Mouse (Mus musculus) hindbrain, embryonic 14.5 days (tissue): Measurements from ENCODE around the gene Ptbp1. TPM values are rescaled to one million over a fixed set of nuclear protein-coding genes. Genes with fewer than 3 reads are reported as not detected.

Source experiments
- ATAC-seq: fragments of 200-750 bp; cut with Nextera tagmentation; 2 replicates; pipeline ENCODE4 v1.8.0; 2017; ENCODE audit warnings: moderate number of reproducible peaks, mild to moderate bottlenecking, moderate TSS enrichment, moderate library complexity; ENCODE audit not compliant: low FRiP score
- DNase-seq: peaks from one replicate; pipeline ENCODE4 v3.0.0-alpha.2; 2015; ENCODE audit warnings: low spot score
- H3K27ac ChIP-seq: fragments of 300-500 bp; sonication (generic); 2 replicates; pipeline ENCODE4 v1.5.1; 2014; ENCODE audit warnings: mild to moderate bottlenecking, moderate library complexity
- H3K27me3 ChIP-seq: fragments of 300-500 bp; sonication (generic); 2 replicates; pipeline ENCODE4 v1.6.1; 2014; ENCODE audit warnings: mild to moderate bottlenecking, low read length, mixed read lengths; ENCODE audit not compliant: control insufficient read depth, insufficient read depth
- H3K36me3 ChIP-seq: fragments of 300-500 bp; sonication (generic); replicated peaks from 2 replicates; pipeline ENCODE4 v1.6.1; 2014; ENCODE audit not compliant: control insufficient read depth, insufficient read depth
- H3K4me1 ChIP-seq: fragments of 300-500 bp; sonication (generic); replicated peaks from 2 replicates; pipeline ENCODE4 v1.6.1; 2014; ENCODE audit warnings: antibody characterized with exemption, low read length, mixed read lengths; ENCODE audit not compliant: control insufficient read depth, insufficient read depth
- H3K4me2 ChIP-seq: fragments of 300-500 bp; sonication (generic); replicated peaks from 2 replicates; pipeline ENCODE4 v1.6.1; 2014; ENCODE audit warnings: mild to moderate bottlenecking, moderate library complexity
- H3K4me3 ChIP-seq: fragments of 300-500 bp; sonication (generic); replicated peaks from 2 replicates; pipeline ENCODE4 v1.5.1; 2014; ENCODE audit warnings: mild to moderate bottlenecking, low read length
- H3K9ac ChIP-seq: fragments of 300-500 bp; sonication (generic); 2 replicates; pipeline ENCODE4 v1.6.1; 2014
- H3K9me3 ChIP-seq: fragments of 300-500 bp; sonication (generic); 2 replicates; pipeline ENCODE4 v1.6.1; 2016; ENCODE audit warnings: low read length; ENCODE audit not compliant: control insufficient read depth
- WGBS: fragments of 180-500 bp; shearing (Covaris S2); extraction: QIAGEN DNeasy Blood & Tissue Kit; methylation state at CpG from one replicate; pipeline ENCODE4 v1.1.7; 2014; 5-methylcytosine and 5-hydroxymethylcytosine counted together
- polyA plus RNA-seq: library from polyadenylated mRNA; unstranded; fragments of >200 nt; fragmentation: Nextera tagmentation; extraction: Ambion mirVana; gene quantifications from 2 replicates; pipeline ENCODE4 v1.2.1, GENCODE M21; 2014

The Ptbp1 gene
- polyA plus RNA-seq, 1 experiment from 2014 or later: 59.5 TPM

DNA sequence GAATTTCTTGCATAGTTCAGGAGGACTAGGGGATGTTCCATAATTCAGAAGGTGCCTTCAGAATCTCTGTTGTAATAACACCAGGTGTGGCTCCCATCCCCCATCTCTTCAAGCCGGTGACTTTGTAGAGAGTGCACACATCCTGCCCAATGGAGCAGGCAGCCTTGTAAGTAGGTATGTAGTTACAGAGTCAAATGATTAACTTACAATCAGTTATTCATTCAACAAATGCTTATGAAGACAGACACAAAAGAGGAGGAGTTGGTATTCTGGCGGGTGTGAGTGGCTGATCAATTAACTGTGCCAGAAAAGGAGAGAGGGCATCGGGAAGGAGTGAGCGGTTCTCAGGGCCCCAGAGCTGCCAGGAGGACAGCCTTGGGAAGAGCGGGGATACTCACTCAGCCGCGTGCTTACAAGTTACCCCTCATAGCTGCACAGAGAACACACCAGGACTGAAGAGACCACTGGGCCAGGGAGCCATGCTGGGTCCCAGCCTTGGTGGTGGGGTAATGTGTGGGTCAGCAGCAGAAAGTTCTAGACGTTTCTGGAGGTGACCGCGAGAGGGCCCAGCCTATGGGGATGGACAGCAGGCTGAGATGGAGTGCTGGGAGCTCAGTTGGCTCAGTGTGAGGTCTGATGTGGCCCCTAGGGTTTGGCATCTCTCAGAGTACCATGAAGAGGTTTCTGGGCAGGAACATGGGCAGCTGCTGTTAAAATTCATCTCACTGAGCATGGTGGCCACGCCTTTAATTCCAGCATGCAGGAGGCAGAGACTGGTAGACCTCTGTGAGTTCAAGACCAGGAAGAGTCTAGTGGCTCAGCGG is 38.3 kb upstream of the Ptbp1 start:
- Histone ChIP-seq H3K4me1 (no peaks in the 10 kb centered on the region), H3K36me3 (peaks cover 83% of the 10 kb centered on the region), H3K27ac (no peak overlapping the region), H3K27me3 (no peaks in the 10 kb centered on the region), H3K9ac (no peak overlapping the region), H3K9me3 (no peaks in the 10 kb centered on the region), H3K4me2 (no peak overlapping the region), H3K4me3 (no peak overlapping the region)
- 86% methylated on average over 12 of the region's 12 CpGs for WGBS
- DNase-seq (no peak), ATAC-seq (no peak)

DNA sequence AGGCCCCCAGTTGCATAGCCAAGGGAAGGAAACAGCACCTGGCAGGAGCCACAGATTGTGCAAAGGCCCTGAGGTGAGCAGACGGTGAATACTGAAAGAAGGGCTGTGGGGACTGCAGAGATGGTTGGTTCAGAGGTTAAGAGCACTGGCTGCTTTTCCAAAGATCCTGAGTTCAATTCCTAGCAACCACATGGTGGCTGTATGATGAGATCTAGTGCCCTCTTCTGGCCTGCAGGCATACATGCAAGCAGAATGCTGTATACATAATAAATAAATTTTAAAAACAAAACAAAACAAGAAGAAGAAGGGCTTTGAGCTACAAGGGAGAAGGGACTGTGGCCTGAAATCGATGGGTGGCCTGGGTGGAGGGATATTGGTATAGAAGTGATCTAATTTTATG is 37.1 kb upstream of the Ptbp1 start:
- no peak overlapping the region for H3K4me2 ChIP-seq
- H3K4me1 ChIP-seq: peaks cover under 1% of the 10 kb centered on the region; the same call in 1 of the 2 replicates
- ATAC-seq (no peak), DNase-seq (no peak)
- no peak overlapping the region for H3K27ac ChIP-seq
- no peak overlapping the region for H3K4me3 ChIP-seq
- WGBS: 80% methylated on average over 2 of the region's 2 CpGs
- H3K27me3 ChIP-seq: no peaks in the 10 kb centered on the region
- no peak overlapping the region for H3K9ac ChIP-seq
- no peaks in the 10 kb centered on the region for H3K9me3 ChIP-seq
- H3K36me3 ChIP-seq: peaks cover 79% of the 10 kb centered on the region

DNA sequence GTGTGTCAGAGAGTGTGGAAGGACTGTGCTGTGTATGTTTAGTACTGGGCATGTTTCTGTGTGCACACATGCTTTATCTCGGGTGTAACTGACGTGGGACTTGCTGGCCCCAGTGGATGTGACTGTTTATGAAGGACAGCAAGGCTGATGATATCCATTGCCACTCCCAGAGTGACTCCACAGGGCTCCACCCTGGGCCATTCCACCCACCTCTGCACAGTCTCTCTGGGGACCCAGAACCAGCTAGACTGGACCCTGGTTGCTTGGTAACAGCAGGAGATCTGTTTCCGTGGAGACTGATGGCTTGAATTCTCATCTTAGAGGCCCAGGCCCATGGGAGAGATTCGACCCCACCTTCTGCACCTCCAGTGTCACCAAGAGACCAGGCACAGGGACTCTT is 36.0 kb upstream of the Ptbp1 start:
- H3K4me2 ChIP-seq: no peak overlapping the region
- peaks cover 71% of the 10 kb centered on the region for H3K36me3 ChIP-seq
- H3K9ac ChIP-seq: no peak overlapping the region
- no peaks in the 10 kb centered on the region for H3K27me3 ChIP-seq
- no peak for ATAC-seq
- no peak overlapping the region for H3K4me3 ChIP-seq
- no peak for DNase-seq
- H3K9me3 ChIP-seq: no peaks in the 10 kb centered on the region
- peaks cover 5% of the 10 kb centered on the region; the same call in 1 of the 2 replicates for H3K4me1 ChIP-seq
- H3K27ac ChIP-seq: no peak overlapping the region
- WGBS: 67% methylated on average over 4 of the region's 4 CpGs

GRCm38 (mm10) chr10:79819606-79820005 is 34.6 kb upstream of the Ptbp1 start:
- DNase-seq (no peak), ATAC-seq (no peak)
- Histone ChIP-seq H3K9me3 (no peaks in the 10 kb centered on the region), H3K36me3 (peaks cover 65% of the 10 kb centered on the region), H3K27me3 (no peaks in the 10 kb centered on the region), H3K4me2 (no peak overlapping the region), H3K4me1 (peaks cover 5% of the 10 kb centered on the region; the same call in 1 of the 2 replicates), H3K27ac (no peak overlapping the region), H3K9ac (no peak overlapping the region), H3K4me3 (no peak overlapping the region)
- 92% methylated on average over 17 of the region's 17 CpGs for WGBS

DNA sequence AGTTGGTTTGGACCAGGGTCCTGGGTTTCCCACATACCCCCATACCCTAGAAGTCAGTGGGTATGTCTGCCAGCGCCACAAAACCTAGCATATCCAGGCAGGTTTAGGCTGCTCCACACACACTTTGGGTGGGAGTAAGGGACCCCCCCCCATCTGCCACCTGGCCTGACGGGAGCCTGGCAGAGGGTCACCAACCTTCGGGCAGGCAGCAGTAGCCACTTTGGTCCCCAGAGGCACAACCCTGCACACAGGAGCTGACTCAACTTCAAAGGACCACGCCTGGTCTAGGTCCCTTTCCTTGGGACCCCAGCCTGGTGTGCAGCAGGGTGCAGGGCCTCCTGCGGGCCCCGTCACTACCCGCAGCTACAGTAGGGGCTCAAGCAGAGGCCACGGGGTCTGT is 34.0 kb upstream of the Ptbp1 start:
- Histone ChIP-seq H3K27ac (no peak overlapping the region), H3K9ac (no peak overlapping the region), H3K4me2 (no peak overlapping the region), H3K4me3 (no peak overlapping the region), H3K4me1 (peaks cover 5% of the 10 kb centered on the region; the same call in 1 of the 2 replicates), H3K9me3 (no peaks in the 10 kb centered on the region), H3K36me3 (peaks cover 62% of the 10 kb centered on the region), H3K27me3 (no peaks in the 10 kb centered on the region)
- 93% methylated on average over 8 of the region's 8 CpGs for WGBS
- DNase-seq (no peak), ATAC-seq (no peak)

- 73% methylated on average over 11 of the region's 11 CpGs for WGBS
- peaks cover 5% of the 10 kb centered on the region; the same call in 1 of the 2 replicates for H3K4me1 ChIP-seq
- no peak within 1 kb of the TSS for H3K27ac ChIP-seq
- DNase-seq (no peak), ATAC-seq (no peak)
- no peak within 1 kb of the TSS for H3K4me3 ChIP-seq
- H3K36me3 ChIP-seq: peaks cover 57% of the 10 kb centered on the region
- H3K9me3 ChIP-seq: no peaks in the 10 kb centered on the region
- no peak within 1 kb of the TSS for H3K9ac ChIP-seq
- no peaks in the 10 kb centered on the region for H3K27me3 ChIP-seq
- no peak within 1 kb of the TSS for H3K4me2 ChIP-seq
These were observed 33.4 kb upstream of the Ptbp1 start, which contains the start of gene Misp for GRCm38 (mm10) chr10:79820782-79821181. Misp (plus strand) TSS chr10:79820989.

DNA sequence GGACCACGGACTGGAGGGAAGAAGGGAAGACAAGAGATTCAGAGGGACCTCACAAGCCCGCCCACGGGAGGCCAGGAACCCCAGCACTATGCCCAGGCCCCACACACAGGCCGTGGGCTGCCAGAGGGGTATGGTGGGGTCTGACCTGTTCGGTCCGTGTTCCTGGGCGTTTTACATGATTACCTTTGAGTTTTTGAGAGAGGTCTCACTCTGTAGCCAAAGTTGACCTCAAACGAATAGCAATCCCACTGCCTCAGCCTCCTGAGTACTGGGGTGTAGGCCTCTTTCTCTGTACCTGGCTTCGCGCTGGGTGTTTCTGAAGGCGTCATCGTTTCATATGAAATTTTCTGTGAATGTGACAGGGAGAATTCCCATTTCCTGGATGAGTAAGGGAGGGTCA is 32.5 kb upstream of the Ptbp1 start:
- Histone ChIP-seq H3K4me2 (no peak overlapping the region), H3K9me3 (no peaks in the 10 kb centered on the region), H3K4me1 (peaks cover 5% of the 10 kb centered on the region; the same call in 1 of the 2 replicates), H3K36me3 (peaks cover 47% of the 10 kb centered on the region), H3K27me3 (no peaks in the 10 kb centered on the region), H3K9ac (no peak overlapping the region), H3K4me3 (no peak overlapping the region), H3K27ac (no peak overlapping the region)
- 91% methylated on average over 12 of the region's 12 CpGs for WGBS
- DNase-seq (no peak), ATAC-seq (no peak)

- Histone ChIP-seq H3K36me3 (peaks cover 41% of the 10 kb centered on the region), H3K4me2 (no peak overlapping the region), H3K4me3 (no peak overlapping the region), H3K27ac (no peak overlapping the region), H3K9me3 (no peaks in the 10 kb centered on the region), H3K9ac (0 out of 2 replicates have a peak overlapping the region, but pooled peaks have one; percentile 20), H3K27me3 (no peaks in the 10 kb centered on the region), H3K4me1 (peaks cover 5% of the 10 kb centered on the region; the same call in 1 of the 2 replicates)
- 40% methylated on average over 16 of the region's 17 CpGs for WGBS
- no peak; the same call in 1 of the 2 replicates for ATAC-seq
- no peak for DNase-seq
These were observed 31.9 kb upstream of the Ptbp1 start for GRCm38 (mm10) chr10:79822372-79822771.

DNA sequence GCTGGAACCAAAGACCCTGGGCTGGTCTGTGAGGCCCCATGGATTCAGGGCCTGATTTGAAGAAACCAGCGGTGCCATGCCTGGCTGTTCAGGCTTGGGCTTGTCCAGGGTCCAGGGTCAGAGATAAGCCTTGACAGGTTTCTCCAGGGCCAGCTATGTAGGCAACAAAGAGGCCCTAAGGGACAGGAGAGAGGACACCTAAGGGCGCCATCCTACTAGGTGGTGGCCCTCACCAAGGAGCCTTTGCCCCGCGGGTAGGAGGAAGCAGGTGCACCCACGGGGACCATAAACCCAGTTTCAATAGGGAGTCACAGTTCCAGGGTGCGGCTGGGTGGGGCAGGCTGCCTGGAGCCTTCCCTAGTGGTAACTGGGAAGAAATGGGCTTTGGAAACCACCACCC is 31.2 kb upstream of the Ptbp1 start:
- Histone ChIP-seq H3K9me3 (no peaks in the 10 kb centered on the region), H3K4me3 (no peak overlapping the region), H3K4me1 (peaks cover 5% of the 10 kb centered on the region; the same call in 1 of the 2 replicates), H3K9ac (no peak overlapping the region), H3K36me3 (peaks cover 35% of the 10 kb centered on the region), H3K27me3 (no peaks in the 10 kb centered on the region), H3K27ac (no peak overlapping the region), H3K4me2 (no peak overlapping the region)
- ATAC-seq: no peak
- no peak for DNase-seq
- WGBS: 81% methylated on average over 6 of the region's 6 CpGs
